Mouse (Mus musculus): Measurements from ENCODE around the gene Lysmd3. TPM values are rescaled to one million over a fixed set of nuclear protein-coding genes. Genes with fewer than 3 reads are reported as not detected.
A peak's percentile ranks its signal among the peaks of the same experiment; 100 is the strongest.
"Not testable (repeated sequence)": the region's sequence is repeated elsewhere in the genome, so short reads cannot be mapped to it uniquely, and the experiment has no call there.

Lysmd3 gene
- total RNA-seq (2017) = 44.8 and 78.7 TPM in 2 replicates

DNA sequence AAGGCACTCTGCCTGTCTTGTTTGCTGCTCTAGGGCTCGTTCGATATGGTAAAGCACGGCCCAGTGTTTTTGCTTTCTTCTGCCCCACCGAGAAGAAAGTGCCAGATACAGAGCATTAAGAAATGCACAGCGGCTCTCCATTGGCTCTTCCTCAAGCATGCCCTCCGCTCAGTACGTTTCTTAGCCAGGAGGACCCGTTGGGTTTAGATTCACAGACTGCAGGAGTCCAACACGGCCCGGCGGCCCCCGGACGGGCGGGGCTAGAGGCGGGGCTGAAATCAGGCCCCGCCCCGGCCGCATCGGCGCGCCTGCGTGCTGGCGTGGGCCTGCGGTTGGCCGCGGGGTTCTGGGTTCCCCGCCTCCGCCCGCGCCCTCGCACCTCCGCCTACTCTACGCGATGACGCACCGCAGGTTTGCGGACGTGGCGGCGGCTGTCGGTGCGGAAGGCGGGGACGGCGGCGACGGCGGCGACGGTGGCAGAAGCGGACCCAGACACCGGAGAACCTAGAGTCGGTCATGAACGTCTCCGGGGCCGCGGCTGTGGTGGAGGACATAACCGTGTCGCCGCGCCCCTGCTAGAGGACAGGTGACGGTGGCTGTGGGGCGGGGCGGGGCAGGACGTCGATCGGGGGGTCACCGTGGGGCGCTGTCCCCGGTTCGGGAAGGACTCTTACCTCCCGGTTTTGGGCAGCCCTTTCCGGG, at the start of gene Lysmd3:
Gene Lysmd3 (plus strand): TSS at position 313 of the 702 bp plus-strand sequence.
- peak; percentile 96 for ATAC-seq (ENCODE audit: extremely low read depth, insufficient number of reproducible peaks, low FRiP score, poor library complexity, severe bottlenecking)

DNA sequence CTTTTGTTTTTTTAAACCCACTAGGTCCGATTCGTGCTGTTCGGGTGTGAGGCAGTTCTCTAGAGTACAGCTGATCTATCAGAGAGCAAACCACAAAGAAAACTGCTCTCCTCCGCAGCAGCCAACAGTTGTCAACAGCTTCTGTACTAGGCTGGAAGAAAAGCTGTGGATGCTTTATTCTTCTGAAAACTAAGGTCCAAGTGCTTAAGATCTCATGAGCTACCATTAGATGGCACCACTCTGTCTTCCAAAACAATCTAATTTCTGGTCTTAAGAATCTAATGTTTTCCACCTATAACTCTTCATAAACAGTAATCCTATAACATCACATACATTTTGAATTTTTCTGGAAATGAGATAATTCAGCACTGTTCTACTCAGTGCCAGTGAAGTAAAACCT, 47.1 kb upstream of the Lysmd3 start:
- no peak for ATAC-seq (ENCODE audit: extremely low read depth, insufficient number of reproducible peaks, low FRiP score, poor library complexity, severe bottlenecking)

DNA sequence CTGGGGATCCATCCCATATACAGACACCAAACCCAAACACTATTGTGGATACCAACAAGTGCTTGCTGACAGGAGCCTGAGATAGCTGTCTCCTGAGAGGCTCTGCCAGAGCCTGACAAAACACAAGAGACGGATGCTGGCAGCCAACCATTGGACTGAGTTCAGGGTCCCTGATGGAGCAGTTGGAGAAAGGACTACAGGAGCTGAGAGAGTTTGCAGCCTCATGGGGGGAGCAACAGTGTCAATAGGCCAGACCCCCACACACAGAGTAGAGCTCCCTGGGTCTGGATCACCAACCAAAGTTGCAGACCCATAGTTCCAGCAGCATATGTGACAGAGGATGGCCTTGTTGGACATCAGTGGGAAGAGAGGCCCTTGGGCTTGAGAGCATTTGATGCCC, 29.6 kb upstream of the Lysmd3 start:
- not testable (repeated sequence) for ATAC-seq (ENCODE audit: extremely low read depth, insufficient number of reproducible peaks, low FRiP score, poor library complexity, severe bottlenecking)

DNA sequence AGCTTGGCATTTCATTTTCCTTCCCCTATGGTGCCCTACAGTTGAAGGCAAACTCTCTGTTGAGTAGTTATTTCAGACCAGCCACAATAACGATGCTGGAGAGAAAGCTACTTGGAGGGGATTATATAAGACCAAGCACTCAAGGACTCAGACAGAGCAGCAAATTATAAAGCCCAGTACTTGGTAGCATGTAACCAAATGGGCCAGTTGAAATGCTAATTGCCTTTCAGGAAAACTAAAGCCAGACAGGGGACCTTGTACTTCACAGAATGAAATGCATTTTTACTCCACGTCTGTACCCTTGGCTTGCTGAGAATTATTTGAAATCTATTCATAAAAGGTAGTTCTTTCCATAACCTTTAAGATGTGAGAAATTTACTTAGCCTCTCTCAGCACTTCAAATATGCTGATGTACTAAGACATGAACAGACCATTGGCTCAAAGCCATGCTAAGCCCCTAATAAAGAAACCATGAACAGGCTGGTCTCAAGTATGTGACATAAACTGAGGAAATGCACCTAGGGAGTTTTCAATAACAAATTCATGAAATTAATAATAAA, 28.8 kb upstream of the Lysmd3 start:
- no peak for ATAC-seq (ENCODE audit: extremely low read depth, insufficient number of reproducible peaks, low FRiP score, poor library complexity, severe bottlenecking)

DNA sequence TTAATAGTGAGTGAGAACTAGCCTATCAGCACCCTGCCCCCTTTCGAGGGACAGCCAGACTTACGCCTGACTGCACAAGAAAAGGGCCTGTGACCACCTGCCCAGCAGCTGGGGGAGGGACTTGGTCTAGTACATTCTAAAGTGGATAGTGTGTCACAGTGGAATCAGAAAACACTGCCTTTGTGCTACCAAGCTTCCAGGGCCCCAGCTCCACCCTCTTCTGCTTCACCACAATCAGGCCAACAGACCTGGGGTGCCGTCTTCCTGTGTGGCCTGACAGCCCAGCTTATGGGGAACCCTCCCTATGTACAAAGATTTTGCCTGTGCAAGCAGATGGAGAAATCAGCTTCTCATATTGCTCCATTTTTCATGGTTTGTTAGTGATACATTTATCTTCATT, 28.1 kb upstream of the Lysmd3 start:
- no peak for ATAC-seq (ENCODE audit: extremely low read depth, insufficient number of reproducible peaks, low FRiP score, poor library complexity, severe bottlenecking)

DNA sequence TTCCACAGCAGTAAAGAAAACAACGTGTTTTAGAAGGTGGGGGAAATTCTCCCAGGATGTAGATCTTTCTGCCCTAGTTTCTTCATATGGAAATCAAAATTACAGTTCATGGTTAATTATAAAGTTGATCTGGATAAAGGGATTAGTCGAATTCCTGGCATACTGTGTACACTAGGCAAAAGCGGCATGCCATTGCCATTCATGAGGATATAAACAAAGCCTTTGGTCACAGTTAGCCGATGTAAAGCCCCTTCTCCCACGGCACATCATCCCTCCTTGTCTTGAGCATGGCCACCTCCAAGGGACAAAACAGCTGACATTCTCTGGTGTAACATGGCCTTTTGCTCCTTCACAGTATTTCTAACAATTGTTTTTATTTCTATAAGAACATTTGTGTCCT, 26.9 kb upstream of the Lysmd3 start:
- ATAC-seq (ENCODE audit: extremely low read depth, insufficient number of reproducible peaks, low FRiP score, poor library complexity, severe bottlenecking) = no peak

DNA sequence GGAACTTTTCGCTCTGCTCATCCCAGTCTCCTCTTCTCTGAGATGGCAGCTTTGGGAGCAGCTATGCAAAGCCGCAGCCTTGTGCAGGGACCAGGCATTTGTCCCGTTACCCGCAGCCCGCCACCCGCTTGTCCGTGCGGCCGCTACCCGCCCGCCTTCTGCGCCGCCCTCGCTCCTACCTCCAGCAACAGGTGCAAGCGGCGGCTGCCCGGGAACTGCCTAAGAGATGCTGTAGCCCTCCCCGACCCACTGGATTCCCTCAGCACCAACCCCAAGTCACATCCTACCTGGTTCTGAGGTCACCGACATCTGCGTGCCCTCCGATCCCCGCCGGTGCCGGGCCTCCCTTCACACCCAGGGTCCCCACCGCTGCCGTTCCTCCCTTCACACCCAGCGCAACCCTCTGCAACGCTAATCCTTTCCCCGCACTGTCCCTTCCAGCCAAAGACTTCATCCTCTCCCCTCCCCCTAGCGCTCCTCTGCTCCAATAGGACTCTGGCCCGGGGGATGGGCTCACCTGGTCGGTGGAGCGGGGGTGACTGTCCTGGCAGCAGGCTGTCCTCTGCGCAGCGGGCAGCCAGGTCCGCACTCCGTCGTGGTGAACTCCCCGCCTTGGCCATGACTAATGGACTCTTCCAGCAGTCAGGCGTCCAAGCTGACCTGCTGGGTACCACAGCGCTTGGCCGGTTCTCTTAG, 24.6 kb upstream of the Lysmd3 start, which contains the start of gene Adgrv1:
Gene Adgrv1 (minus strand): TSS at position 435 of the 696 bp plus-strand sequence.
- no peak for ATAC-seq (ENCODE audit: extremely low read depth, insufficient number of reproducible peaks, low FRiP score, poor library complexity, severe bottlenecking)

DNA sequence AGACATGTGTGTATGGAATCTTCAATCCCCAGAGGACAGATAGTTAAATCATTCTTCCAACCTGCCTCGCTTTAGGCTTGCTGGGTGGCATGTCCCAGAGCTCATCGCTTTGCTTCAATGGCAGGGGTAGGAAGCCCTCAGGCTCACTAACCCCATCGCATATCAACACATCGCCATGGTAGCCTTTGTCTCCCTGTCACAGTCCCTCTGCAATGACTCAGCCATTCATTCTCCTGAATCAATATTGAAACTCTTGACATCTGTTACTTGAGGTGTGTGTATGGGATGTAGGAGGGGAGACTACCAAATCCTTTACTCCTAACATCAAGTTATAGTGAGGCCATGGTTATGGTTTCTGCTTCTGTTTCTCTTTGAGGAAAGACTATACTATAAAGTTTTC, 17.8 kb upstream of the Lysmd3 start:
- ATAC-seq (ENCODE audit: extremely low read depth, insufficient number of reproducible peaks, low FRiP score, poor library complexity, severe bottlenecking) = no peak

DNA sequence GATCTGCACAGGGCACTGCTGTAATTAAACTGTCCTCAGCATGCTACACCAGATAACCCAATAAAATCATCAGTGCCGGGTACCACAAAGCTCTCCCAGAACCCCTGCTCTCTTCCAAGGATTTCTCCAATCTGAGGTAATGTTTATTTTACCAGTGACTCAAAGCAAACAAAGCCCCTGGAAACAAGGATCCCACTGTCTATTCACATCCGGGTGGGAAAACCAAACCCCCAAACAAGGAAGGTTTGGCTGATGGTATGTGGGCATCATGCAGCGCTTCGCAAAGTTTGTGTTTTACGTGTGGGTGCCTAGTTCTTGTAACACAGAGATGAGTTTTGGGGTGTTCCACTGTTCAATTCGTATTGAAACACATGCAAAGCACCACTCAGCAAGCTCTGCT, 16.6 kb upstream of the Lysmd3 start:
- no peak for ATAC-seq (ENCODE audit: extremely low read depth, insufficient number of reproducible peaks, low FRiP score, poor library complexity, severe bottlenecking)

DNA sequence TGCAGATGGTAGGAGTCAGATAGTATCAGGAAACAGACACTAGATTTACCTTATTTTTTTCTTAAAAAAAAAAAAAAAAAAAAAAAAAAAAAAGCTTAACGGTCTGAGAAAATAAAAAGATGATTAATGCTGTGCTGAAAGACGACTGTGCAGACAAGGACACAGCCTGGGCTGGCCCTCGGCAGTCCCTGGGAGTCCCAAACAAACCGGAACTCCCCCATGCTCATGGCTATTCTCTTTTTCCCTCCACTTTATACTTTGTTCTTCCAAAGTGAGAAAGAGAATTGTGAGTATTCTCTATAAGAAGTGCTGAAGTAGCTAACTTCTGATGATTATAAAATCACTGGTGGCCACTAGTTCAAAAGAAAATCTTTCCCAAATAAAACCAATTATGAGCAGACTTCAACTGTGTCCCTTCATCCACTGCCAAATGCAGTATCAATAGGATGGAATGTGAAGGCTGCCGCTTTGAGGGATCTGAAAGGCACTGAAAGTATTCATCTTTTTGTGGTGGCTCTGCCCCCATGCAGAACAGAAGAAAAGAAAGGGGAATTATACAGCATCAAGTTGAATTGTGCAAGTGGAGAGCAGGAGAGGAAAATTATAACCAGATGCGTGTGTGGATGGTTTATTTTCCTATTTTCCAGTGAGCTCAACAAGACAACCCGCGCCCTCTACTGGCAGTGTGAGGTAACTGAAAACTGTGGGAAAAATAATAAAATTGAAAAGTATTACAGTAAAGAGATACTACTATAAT, 16.0 kb upstream of the Lysmd3 start:
- peak; percentile 51; the same call in 1 of the 2 replicates for ATAC-seq (ENCODE audit: extremely low read depth, insufficient number of reproducible peaks, low FRiP score, poor library complexity, severe bottlenecking)

DNA sequence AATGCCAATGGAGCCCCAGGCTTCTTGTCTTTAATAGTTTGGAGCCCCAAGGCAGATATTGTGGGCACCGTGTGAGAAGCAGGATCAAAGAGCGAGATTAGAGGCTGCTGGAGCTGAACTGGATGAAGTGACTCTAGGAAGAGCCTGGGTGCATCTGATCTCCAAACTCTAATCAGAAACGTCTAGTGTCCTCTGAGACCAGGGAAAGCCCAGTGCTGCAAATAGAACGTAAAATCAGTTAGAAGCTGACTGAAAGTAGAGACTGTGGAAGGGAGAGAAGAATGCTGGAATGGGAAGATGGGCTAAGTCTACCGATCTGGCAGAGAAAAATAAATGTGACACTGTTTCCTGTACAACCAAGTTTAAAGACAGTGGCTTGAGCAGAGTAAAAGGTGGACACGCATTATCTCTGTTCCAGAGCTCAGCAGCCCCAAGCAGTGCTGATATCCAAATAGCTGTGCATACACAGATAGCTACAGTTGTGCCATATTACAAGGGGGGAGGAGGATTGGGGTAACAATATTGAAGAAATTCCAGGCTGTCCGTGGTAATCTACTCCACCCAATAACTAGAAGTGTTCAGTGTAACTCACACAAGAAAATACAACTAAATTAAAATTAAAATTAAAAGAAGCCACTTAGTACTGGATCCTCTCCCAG, 14.8 kb upstream of the Lysmd3 start:
- ATAC-seq (ENCODE audit: extremely low read depth, insufficient number of reproducible peaks, low FRiP score, poor library complexity, severe bottlenecking) = no peak

DNA sequence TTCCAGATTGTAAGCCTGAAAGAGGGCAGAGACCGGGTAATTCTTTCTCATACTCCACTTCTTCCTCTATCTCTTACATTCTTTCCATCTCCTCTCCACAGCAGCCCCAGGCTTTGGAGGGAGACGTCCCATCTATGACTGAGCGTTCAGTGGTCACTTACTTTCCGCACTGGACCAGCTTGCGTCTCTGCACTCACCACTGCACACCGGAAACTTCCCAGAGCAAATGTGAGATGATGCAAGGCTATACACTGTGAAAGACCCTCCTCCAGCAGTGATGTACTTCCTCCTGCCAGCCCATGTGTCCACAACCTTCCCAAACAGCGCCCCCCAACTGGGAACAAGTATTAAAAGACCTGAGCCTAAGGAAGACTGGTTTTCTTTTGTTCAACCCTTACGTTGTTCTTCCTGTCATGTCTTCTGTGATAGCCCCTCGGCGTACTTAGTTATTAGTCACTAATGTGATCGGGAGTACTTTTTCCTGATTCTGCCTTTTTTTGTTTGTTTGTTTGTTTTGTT, 13.4 kb upstream of the Lysmd3 start:
- ATAC-seq (ENCODE audit: extremely low read depth, insufficient number of reproducible peaks, low FRiP score, poor library complexity, severe bottlenecking) = no peak

DNA sequence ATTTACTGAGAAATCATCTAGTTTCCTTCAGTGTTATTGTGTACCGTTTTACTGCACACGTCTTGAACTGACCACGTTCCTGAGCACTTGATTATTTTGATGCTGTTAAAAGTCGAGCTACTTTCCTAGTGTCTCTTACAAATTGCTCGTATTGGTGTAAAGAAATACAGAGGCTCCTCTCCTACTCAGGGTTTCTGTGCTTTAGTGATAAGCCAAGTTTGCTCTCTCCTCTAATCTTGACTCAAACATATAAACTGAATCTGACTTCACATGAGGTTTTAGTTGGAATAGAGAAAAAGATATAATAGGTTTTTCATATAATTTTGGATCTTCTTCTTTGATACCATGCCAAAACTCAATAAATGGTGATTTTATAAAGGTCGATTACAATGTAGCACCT, 11.1 kb upstream of the Lysmd3 start:
- ATAC-seq (ENCODE audit: extremely low read depth, insufficient number of reproducible peaks, low FRiP score, poor library complexity, severe bottlenecking) = no peak

DNA sequence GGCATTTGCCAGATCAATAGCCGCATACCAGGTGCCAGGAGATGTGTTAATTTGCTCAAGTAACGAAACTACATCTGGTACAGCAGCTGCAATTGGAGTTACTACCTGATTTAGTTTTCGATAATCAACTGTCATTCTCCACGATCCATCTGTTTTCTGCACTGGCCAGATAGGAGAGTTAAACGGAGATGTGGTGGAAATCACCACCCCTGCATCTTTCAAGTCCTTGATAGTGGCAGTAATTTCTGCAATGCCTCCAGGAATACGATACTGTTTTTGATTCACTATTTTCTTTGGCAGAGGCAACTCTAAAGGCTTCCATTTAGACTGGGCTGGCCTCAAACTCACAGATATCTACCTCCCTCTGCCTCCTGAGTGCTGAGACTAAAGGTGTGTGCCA, 7.1 kb upstream of the Lysmd3 start:
- not testable (repeated sequence) for ATAC-seq (ENCODE audit: extremely low read depth, insufficient number of reproducible peaks, low FRiP score, poor library complexity, severe bottlenecking)

DNA sequence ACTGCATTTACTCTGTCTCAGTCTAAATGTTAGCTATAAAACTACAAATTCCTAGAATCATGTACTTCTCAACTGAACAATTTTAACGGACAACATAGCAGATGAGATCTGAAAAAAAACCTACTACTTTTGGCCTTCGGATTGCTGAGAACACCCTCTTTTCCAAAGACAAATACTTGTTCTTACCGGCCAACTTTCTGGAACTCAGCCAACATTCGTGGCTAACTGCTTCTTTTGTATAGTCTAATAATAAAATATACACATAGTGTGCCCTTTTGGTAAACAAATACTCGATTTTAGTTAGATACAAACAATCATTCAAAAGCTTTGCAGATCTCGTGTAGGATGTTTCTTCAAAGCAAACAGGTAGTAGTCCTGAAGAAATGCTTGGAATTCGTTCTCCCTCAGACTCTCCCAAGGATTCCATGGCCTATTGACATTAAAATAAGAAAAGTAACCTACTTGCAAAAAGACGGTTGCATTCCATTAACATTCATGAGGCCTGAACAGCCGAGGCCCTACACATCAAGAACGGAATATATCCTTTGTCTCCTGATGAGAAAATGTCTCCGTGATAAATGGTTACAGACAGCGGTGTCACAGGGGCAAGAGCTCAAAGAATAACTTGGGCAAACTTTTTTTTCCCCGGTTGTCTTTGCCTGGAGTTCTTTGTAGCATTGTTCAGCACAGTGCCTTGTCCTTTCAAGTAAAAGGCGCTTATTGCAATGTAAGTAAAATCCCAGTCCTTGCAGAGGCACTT, 1.2 kb upstream of the Lysmd3 start:
- ATAC-seq (ENCODE audit: extremely low read depth, insufficient number of reproducible peaks, low FRiP score, poor library complexity, severe bottlenecking) = no peak

DNA sequence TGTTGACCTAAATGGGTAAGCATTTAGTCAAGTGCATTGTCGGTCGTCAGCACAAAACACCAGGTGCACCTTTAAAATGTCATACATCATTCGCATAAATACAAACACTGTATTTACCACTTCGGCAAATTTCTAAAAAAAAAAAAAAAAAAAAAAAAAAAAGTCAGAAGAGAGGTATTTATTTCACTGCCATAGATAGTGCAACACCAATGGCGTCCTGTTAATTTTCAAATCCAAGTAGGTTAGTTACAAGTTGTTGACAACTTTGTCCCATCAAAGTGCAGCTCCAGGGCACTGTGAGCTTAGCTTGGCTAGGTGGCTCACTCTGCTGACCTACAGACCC, 484 bp upstream of the Lysmd3 start:
- ATAC-seq (ENCODE audit: extremely low read depth, insufficient number of reproducible peaks, low FRiP score, poor library complexity, severe bottlenecking) = no peak

DNA sequence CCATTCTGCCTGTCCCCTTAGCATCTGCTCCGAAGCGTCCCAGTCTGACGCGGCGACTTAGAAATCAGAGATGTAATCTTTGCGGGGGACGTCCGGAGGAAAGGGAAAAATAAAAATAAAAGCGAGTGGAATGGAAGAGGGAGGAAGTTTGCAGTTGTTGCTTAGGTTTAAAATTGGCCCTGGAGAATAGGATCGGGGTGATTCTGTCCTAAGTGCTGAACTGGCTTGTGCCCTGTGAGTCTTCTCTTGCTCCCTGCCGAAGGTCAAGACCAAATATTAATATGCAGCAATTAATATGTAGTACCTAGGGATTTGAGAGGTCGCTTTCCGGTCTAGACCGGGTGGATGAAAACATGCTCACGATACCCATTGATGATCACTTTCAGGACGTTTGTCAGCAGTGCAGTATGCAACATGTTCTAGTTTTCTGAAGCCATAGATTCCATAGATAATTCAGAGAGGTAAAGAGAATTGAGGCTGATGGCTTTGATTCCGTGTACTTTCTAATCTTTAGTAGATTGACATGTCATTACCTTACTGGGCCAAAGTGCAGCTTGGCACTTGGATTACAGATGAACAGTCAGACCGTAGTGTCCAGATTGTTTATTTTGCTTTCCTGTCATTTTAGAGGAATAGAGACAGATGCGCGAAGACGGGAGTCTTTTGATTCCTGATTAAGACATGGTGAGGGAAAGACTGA, 740 bp downstream of the Lysmd3 start:
- no peak for ATAC-seq (ENCODE audit: extremely low read depth, insufficient number of reproducible peaks, low FRiP score, poor library complexity, severe bottlenecking)
